Mouse (Mus musculus) bone marrow, adult 2 months (tissue): ENCODE measurements around the gene Klhl24. TPM values are rescaled to one million over a fixed set of nuclear protein-coding genes. Genes with fewer than 3 reads are reported as not detected.
"Not testable (repeated sequence)": the region's sequence is repeated elsewhere in the genome, so short reads cannot be mapped to it uniquely, and the experiment has no call there.

Experiments used
- H3K27ac ChIP-seq: fragments of 200-500 bp; 2 replicates; pipeline ENCODE4 v1.5.1; 2012; ENCODE audit warnings: low read depth, mild to moderate bottlenecking, control low read depth, inconsistent platforms, low read length; ENCODE audit not compliant: control insufficient read depth, poor library complexity, insufficient read depth
- H3K4me1 ChIP-seq: fragments of 200-500 bp; 2 replicates; pipeline ENCODE4 v1.6.1; 2011; ENCODE audit warnings: low read length; ENCODE audit not compliant: control insufficient read depth, insufficient read depth
- H3K4me3 ChIP-seq: fragments of 200-500 bp; replicated peaks from 2 replicates; pipeline ENCODE3; 2011; ENCODE audit warnings: mild to moderate bottlenecking, low read depth, low read length, control low read depth; ENCODE audit not compliant: control insufficient read depth
- CTCF ChIP-seq: fragments of 200-500 bp; IDR thresholded peaks from 2 replicates; pipeline ENCODE4 v1.5.1; 2011; ENCODE audit warnings: low read length, control low read depth; ENCODE audit not compliant: control insufficient read depth, insufficient read depth
- POLR2A ChIP-seq: fragments of 200-500 bp; IDR thresholded peaks from 2 replicates; pipeline ENCODE4 v1.6.1; 2011; ENCODE audit warnings: low read depth, mild to moderate bottlenecking, control low read depth, low read length, borderline replicate concordance; ENCODE audit not compliant: control insufficient read depth
- WGBS: fragments of 180-500 bp; shearing (Covaris S2); methylation state at CpG from one replicate; pipeline ENCODE4 v1.1.7; 2018; 5-methylcytosine and 5-hydroxymethylcytosine counted together
- polyA plus RNA-seq: library from polyadenylated mRNA; stranded (reverse); fragments of >200 nt; gene quantifications from 2 replicates; pipeline ENCODE4 v1.2.4, GENCODE M21; 2011; ENCODE audit warnings: low replicate concordance; ENCODE audit not compliant: missing spikeins, insufficient read depth, insufficient read length

Gene Klhl24
- polyA plus RNA-seq, 1 experiment, result 14.1 TPM

GRCm38 (mm10) chr16:20112649-20113048, 15.3 kb downstream of the Klhl24 start:
- Histone ChIP-seq H3K4me3 (no peak overlapping the region), H3K4me1 (no peaks in the 10 kb centered on the region), H3K27ac (no peak overlapping the region)
- 75% methylated on average over 2 of the region's 2 CpGs for WGBS
- TF ChIP-seq CTCF, result no peak
- TF ChIP-seq POLR2A, result no peak

- H3K4me3 ChIP-seq, result no peak overlapping the region
- H3K4me1 ChIP-seq, result no peaks in the 10 kb centered on the region
- 68% methylated on average over 4 of the region's 4 CpGs for WGBS
- no peak overlapping the region for H3K27ac ChIP-seq
- TF ChIP-seq CTCF (no peak), POLR2A (no peak)
Measured at GRCm38 (mm10) chr16:20116069-20116468, 18.7 kb downstream of the Klhl24 start.

GRCm38 (mm10) chr16:20126319-20126883, 29.1 kb downstream of the Klhl24 start:
- WGBS, result 13% methylated on average over 10 of the region's 10 CpGs
- H3K27ac ChIP-seq, H3K4me1 ChIP-seq, H3K4me3 ChIP-seq: not testable (repeated sequence)

GRCm38 (mm10) chr16:20130397-20130796, 33.1 kb downstream of the Klhl24 start:
- WGBS, result 70% methylated on average over 2 of the region's 2 CpGs
- H3K4me3 ChIP-seq, result no peak overlapping the region
- no peaks in the 10 kb centered on the region; the same call in 1 of the 2 replicates for H3K4me1 ChIP-seq
- no peak overlapping the region for H3K27ac ChIP-seq
- TF ChIP-seq POLR2A, result no peak
- TF ChIP-seq CTCF, result no peak

GRCm38 (mm10) chr16:20140772-20141531, 43.6 kb downstream of the Klhl24 start, which contains the start of gene Yeats2:
TSS of gene Yeats2 (plus strand) at chr16:20141063.
- Histone ChIP-seq H3K27ac (peak within 1 kb of the TSS; percentile 73), H3K4me1 (peaks cover 1% of the 10 kb centered on the region; the same call in 1 of the 2 replicates), H3K4me3 (peak within 1 kb of the TSS; percentile 95)
- under 1% methylated on average over 92 of the region's 92 CpGs for WGBS
- TF ChIP-seq CTCF (no peak), POLR2A (peak; percentile 48; the same call in 1 of the 2 replicates)

- peaks cover 1% of the 10 kb centered on the region; the same call in 1 of the 2 replicates for H3K4me1 ChIP-seq
- TF ChIP-seq CTCF (no peak), POLR2A (no peak)
- H3K27ac ChIP-seq, result no peak overlapping the region
- 52% methylated on average over 3 of the region's 3 CpGs for whole genome bisulfite sequencing
- H3K4me3 ChIP-seq, result no peak overlapping the region
Measured at GRCm38 (mm10) chr16:20144568-20144967, 47.2 kb downstream of the Klhl24 start.

- Histone ChIP-seq H3K27ac (no peak overlapping the region), H3K4me3 (no peak overlapping the region), H3K4me1 (no peaks in the 10 kb centered on the region)
- TF ChIP-seq CTCF (no peak), POLR2A (no peak)
- WGBS, result 80% methylated on average over 5 of the region's 5 CpGs
Measured at GRCm38 (mm10) chr16:20151991-20152390, 54.6 kb downstream of the Klhl24 start.

- TF ChIP-seq CTCF (no peak), POLR2A (no peak)
- Histone ChIP-seq H3K27ac (no peak overlapping the region), H3K4me1 (no peaks in the 10 kb centered on the region), H3K4me3 (no peak overlapping the region)
- WGBS, result 85% methylated on average over 3 of the region's 3 CpGs
Measured at GRCm38 (mm10) chr16:20153742-20154141, 56.4 kb downstream of the Klhl24 start.

- Histone ChIP-seq H3K27ac (no peak overlapping the region), H3K4me3 (no peak overlapping the region), H3K4me1 (no peaks in the 10 kb centered on the region)
- 63% methylated on average over 2 of the region's 2 CpGs for WGBS
- TF ChIP-seq CTCF, result no peak
Measured at GRCm38 (mm10) chr16:20160130-20160529, 62.8 kb downstream of the Klhl24 start.
